Mouse (Mus musculus) telencephalon, adult 2 months (tissue): ENCODE measurements around the gene Sh2d3c.

ENCODE experiments used
- DNase-seq: peaks from one replicate; pipeline ENCODE4 v3.0.0-alpha.2; 2011; ENCODE audit warnings: low read depth, low spot score

Sh2d3c gene

GRCm38 (mm10) chr2:32699680-32700079 lies 21.2 kb upstream of the Sh2d3c start:
- no peak for DNase-seq

GRCm38 (mm10) chr2:32700966-32701743 lies 19.7 kb upstream of the Sh2d3c start:
- no peak for DNase-seq

- DNase-seq = no peak
Measured at GRCm38 (mm10) chr2:32703046-32703445, 17.8 kb upstream of the Sh2d3c start.

- no peak for DNase-seq
Measured at GRCm38 (mm10) chr2:32704021-32704421, 16.8 kb upstream of the Sh2d3c start, which contains the start of gene Fpgs. TSS of gene Fpgs (minus strand) at chr2:32704145.

- DNase-seq = no peak
Measured at GRCm38 (mm10) chr2:32705018-32705417, 15.8 kb upstream of the Sh2d3c start.

- no peak for DNase-seq
Measured at GRCm38 (mm10) chr2:32706971-32707370, 13.9 kb upstream of the Sh2d3c start.

GRCm38 (mm10) chr2:32708643-32709042 lies 12.2 kb upstream of the Sh2d3c start:
- DNase-seq = no peak

GRCm38 (mm10) chr2:32709521-32710137 lies 11.2 kb upstream of the Sh2d3c start:
- no peak for DNase-seq

GRCm38 (mm10) chr2:32710425-32710824 lies 10.4 kb upstream of the Sh2d3c start:
- DNase-seq = no peak

- DNase-seq = no peak
Measured at GRCm38 (mm10) chr2:32711301-32712056, 9.4 kb upstream of the Sh2d3c start.

GRCm38 (mm10) chr2:32712108-32712551 lies 8.7 kb upstream of the Sh2d3c start:
- no peak for DNase-seq

GRCm38 (mm10) chr2:32712586-32712933 lies 8.3 kb upstream of the Sh2d3c start:
- peak; percentile 75 for DNase-seq

- DNase-seq = peak; percentile 73
Measured at GRCm38 (mm10) chr2:32712934-32713817, 7.7 kb upstream of the Sh2d3c start, which contains the start of gene Cdk9. TSS of gene Cdk9 (minus strand) at chr2:32713076.

GRCm38 (mm10) chr2:32714117-32714986 lies 6.5 kb upstream of the Sh2d3c start:
- no peak for DNase-seq

GRCm38 (mm10) chr2:32714987-32715425 lies 5.8 kb upstream of the Sh2d3c start:
- no peak for DNase-seq

GRCm38 (mm10) chr2:32718761-32719160 lies 2.1 kb upstream of the Sh2d3c start:
- DNase-seq = no peak

- DNase-seq = no peak
Measured at GRCm38 (mm10) chr2:32720053-32720452, 802 bp upstream of the Sh2d3c start.

GRCm38 (mm10) chr2:32722046-32722445 lies 1.2 kb downstream of the Sh2d3c start:
- no peak for DNase-seq

- no peak for DNase-seq
Measured at GRCm38 (mm10) chr2:32722581-32722980, 1.7 kb downstream of the Sh2d3c start.

- no peak for DNase-seq
Measured at GRCm38 (mm10) chr2:32724149-32724548, 3.3 kb downstream of the Sh2d3c start.
